Mouse (Mus musculus): ENCODE measurements around the gene Gm20388. TPM values are rescaled to one million over a fixed set of nuclear protein-coding genes. Genes with fewer than 3 reads are reported as not detected.

The Gm20388 gene
- total RNA-seq, 1 experiment: 27.0 TPM

- Histone ChIP-seq H3K9me3 (ENCODE audit: control insufficient read depth, insufficient read depth, low read depth, low read length) (no peaks in the 10 kb centered on the region), H3K4me1 (ENCODE audit: control insufficient read depth in 2 of 2, insufficient read depth in 2 of 2, low read length in 2 of 2, poor library complexity in 1 of 2) (peaks cover 4 to 6% of the 10 kb centered on the region in 2 experiments; a peak in 1 of 4 replicates), H3K27ac (ENCODE audit: insufficient read depth, low read depth, low read length, poor library complexity, severe bottlenecking) (no peak overlapping the region), H3K9ac (ENCODE audit: insufficient read depth, low read depth, low read length, poor library complexity, severe bottlenecking) (peak overlapping the region; percentile 87), H3K36me3 (ENCODE audit: control insufficient read depth, insufficient read depth, low read length, poor library complexity, severe bottlenecking) (no peaks in the 10 kb centered on the region), H3K4me3 (ENCODE audit: insufficient read depth in 1 of 2, low read depth in 1 of 2, low read length in 2 of 2, poor library complexity in 1 of 2, severe bottlenecking in 1 of 2) (peak overlapping the region; percentile 83 to 99)
- DNase-seq (ENCODE audit: low read depth, low spot score): peak; percentile 97
- in situ Hi-C loops (cut with MboI; ENCODE audit: low sequenced_read_pairs in 2 of 2, unreplicated experiment in 2 of 2): no loop called here
- TF ChIP-seq MAFK (IDR thresholded peaks at IDR 0.05; ENCODE audit: insufficient read depth, low read depth, low read length) (no peak), ZC3H11A (IDR thresholded peaks at IDR 0.05; ENCODE audit: borderline replicate concordance, low read depth, low read length) (no peak), ZNF384 (IDR thresholded peaks at IDR 0.05; ENCODE audit: low read depth, low read length) (no peak), HCFC1 (IDR thresholded peaks at IDR 0.05; ENCODE audit: borderline replicate concordance, insufficient read depth, low read length) (no peak), CHD2 (IDR thresholded peaks at IDR 0.05; ENCODE audit: low read depth, low read length) (no peak)
Measured at GRCm38 (mm10) chr8:123858941-123859647, 3948.5 kb downstream of the Gm20388 start.

- Histone ChIP-seq H3K4me3 (ENCODE audit: insufficient read depth in 1 of 2, low read depth in 1 of 2, low read length in 2 of 2, poor library complexity in 1 of 2, severe bottlenecking in 1 of 2) (peak within 1 kb of the TSS; percentile 83 to 99), H3K9ac (ENCODE audit: insufficient read depth, low read depth, low read length, poor library complexity, severe bottlenecking) (peak within 1 kb of the TSS; percentile 87), H3K9me3 (ENCODE audit: control insufficient read depth, insufficient read depth, low read depth, low read length) (no peaks in the 10 kb centered on the region), H3K36me3 (ENCODE audit: control insufficient read depth, insufficient read depth, low read length, poor library complexity, severe bottlenecking) (no peaks in the 10 kb centered on the region), H3K27ac (ENCODE audit: insufficient read depth, low read depth, low read length, poor library complexity, severe bottlenecking) (no peak within 1 kb of the TSS), H3K4me1 (ENCODE audit: control insufficient read depth in 2 of 2, insufficient read depth in 2 of 2, low read length in 2 of 2, poor library complexity in 1 of 2) (peaks cover 4 to 6% of the 10 kb centered on the region in 2 experiments; a peak in 1 of 4 replicates)
- TF ChIP-seq MAFK (IDR thresholded peaks at IDR 0.05; ENCODE audit: insufficient read depth, low read depth, low read length) (no peak), ZNF384 (IDR thresholded peaks at IDR 0.05; ENCODE audit: low read depth, low read length) (no peak), CHD2 (IDR thresholded peaks at IDR 0.05; ENCODE audit: low read depth, low read length) (no peak), HCFC1 (IDR thresholded peaks at IDR 0.05; ENCODE audit: borderline replicate concordance, insufficient read depth, low read length) (no peak), ZC3H11A (IDR thresholded peaks at IDR 0.05; ENCODE audit: borderline replicate concordance, low read depth, low read length) (no peak)
- no peak for DNase-seq (ENCODE audit: low read depth, low spot score)
- in situ Hi-C loops (cut with MboI; ENCODE audit: low sequenced_read_pairs in 2 of 2, unreplicated experiment in 2 of 2): no loop called here
Measured at GRCm38 (mm10) chr8:123859648-123860259, 3949.1 kb downstream of the Gm20388 start, which contains the start of gene Ccsap. Gene Ccsap (minus strand): TSS chr8:123860209.

- in situ Hi-C loops (cut with MboI; ENCODE audit: low sequenced_read_pairs in 2 of 2, unreplicated experiment in 2 of 2): no loop called here
- Histone ChIP-seq H3K27ac (ENCODE audit: insufficient read depth, low read depth, low read length, poor library complexity, severe bottlenecking) (no peak overlapping the region), H3K9me3 (ENCODE audit: control insufficient read depth, insufficient read depth, low read depth, low read length) (no peaks in the 10 kb centered on the region), H3K4me1 (ENCODE audit: control insufficient read depth in 2 of 2, insufficient read depth in 2 of 2, low read length in 2 of 2, poor library complexity in 1 of 2) (peaks cover 4 to 5% of the 10 kb centered on the region in 2 experiments; a peak in 1 of 4 replicates), H3K4me3 (ENCODE audit: insufficient read depth in 1 of 2, low read depth in 1 of 2, low read length in 2 of 2, poor library complexity in 1 of 2, severe bottlenecking in 1 of 2) (no peak overlapping the region; a peak in 1 of 4 replicates), H3K36me3 (ENCODE audit: control insufficient read depth, insufficient read depth, low read length, poor library complexity, severe bottlenecking) (no peaks in the 10 kb centered on the region), H3K9ac (ENCODE audit: insufficient read depth, low read depth, low read length, poor library complexity, severe bottlenecking) (no peak overlapping the region)
- no peak for DNase-seq (ENCODE audit: low read depth, low spot score)
- no peak for TF ChIP-seq CHD2 (IDR thresholded peaks at IDR 0.05; ENCODE audit: low read depth, low read length)
- no peak for TF ChIP-seq HCFC1 (IDR thresholded peaks at IDR 0.05; ENCODE audit: borderline replicate concordance, insufficient read depth, low read length)
Measured at GRCm38 (mm10) chr8:123860386-123860785, 3949.7 kb downstream of the Gm20388 start.

GRCm38 (mm10) chr8:123865786-123866185 is 3955.1 kb downstream of the Gm20388 start:
- Histone ChIP-seq H3K4me1 (ENCODE audit: control insufficient read depth in 2 of 2, insufficient read depth in 2 of 2, low read length in 2 of 2, poor library complexity in 1 of 2) (no peaks in the 10 kb centered on the region), H3K9ac (ENCODE audit: insufficient read depth, low read depth, low read length, poor library complexity, severe bottlenecking) (no peak overlapping the region), H3K36me3 (ENCODE audit: control insufficient read depth, insufficient read depth, low read length, poor library complexity, severe bottlenecking) (no peaks in the 10 kb centered on the region), H3K9me3 (ENCODE audit: control insufficient read depth, insufficient read depth, low read depth, low read length) (no peaks in the 10 kb centered on the region), H3K27ac (ENCODE audit: insufficient read depth, low read depth, low read length, poor library complexity, severe bottlenecking) (no peak overlapping the region), H3K4me3 (ENCODE audit: insufficient read depth in 1 of 2, low read depth in 1 of 2, low read length in 2 of 2, poor library complexity in 1 of 2, severe bottlenecking in 1 of 2) (no peak overlapping the region)
- in situ Hi-C loops (cut with MboI; ENCODE audit: low sequenced_read_pairs in 2 of 2, unreplicated experiment in 2 of 2): no loop called here
- TF ChIP-seq HCFC1 (IDR thresholded peaks at IDR 0.05; ENCODE audit: borderline replicate concordance, insufficient read depth, low read length) (no peak), ZC3H11A (IDR thresholded peaks at IDR 0.05; ENCODE audit: borderline replicate concordance, low read depth, low read length) (no peak), MAFK (IDR thresholded peaks at IDR 0.05; ENCODE audit: insufficient read depth, low read depth, low read length) (no peak), CHD2 (IDR thresholded peaks at IDR 0.05; ENCODE audit: low read depth, low read length) (no peak), ZNF384 (IDR thresholded peaks at IDR 0.05; ENCODE audit: low read depth, low read length) (no peak)
- no peak for DNase-seq (ENCODE audit: low read depth, low spot score)
